Mouse (Mus musculus) small intestine, adult 2 months (tissue): Measurements from ENCODE around the gene Trpv4.

Experiments used
- CTCF ChIP-seq: fragments of 200-500 bp; IDR thresholded peaks from 2 replicates; pipeline ENCODE4 v1.5.1; 2012; ENCODE audit warnings: low read depth, mild to moderate bottlenecking, control low read depth, inconsistent platforms, low read length, moderate library complexity, mixed read lengths; ENCODE audit not compliant: insufficient replicate concordance, insufficient read length; ENCODE audit errors: extremely low read depth
- POLR2A ChIP-seq: fragments of 200-500 bp; IDR thresholded peaks from 2 replicates; pipeline ENCODE4 v1.6.1; 2012; ENCODE audit warnings: low read depth, mild to moderate bottlenecking, control low read depth, inconsistent platforms, low read length, moderate library complexity

DNA sequence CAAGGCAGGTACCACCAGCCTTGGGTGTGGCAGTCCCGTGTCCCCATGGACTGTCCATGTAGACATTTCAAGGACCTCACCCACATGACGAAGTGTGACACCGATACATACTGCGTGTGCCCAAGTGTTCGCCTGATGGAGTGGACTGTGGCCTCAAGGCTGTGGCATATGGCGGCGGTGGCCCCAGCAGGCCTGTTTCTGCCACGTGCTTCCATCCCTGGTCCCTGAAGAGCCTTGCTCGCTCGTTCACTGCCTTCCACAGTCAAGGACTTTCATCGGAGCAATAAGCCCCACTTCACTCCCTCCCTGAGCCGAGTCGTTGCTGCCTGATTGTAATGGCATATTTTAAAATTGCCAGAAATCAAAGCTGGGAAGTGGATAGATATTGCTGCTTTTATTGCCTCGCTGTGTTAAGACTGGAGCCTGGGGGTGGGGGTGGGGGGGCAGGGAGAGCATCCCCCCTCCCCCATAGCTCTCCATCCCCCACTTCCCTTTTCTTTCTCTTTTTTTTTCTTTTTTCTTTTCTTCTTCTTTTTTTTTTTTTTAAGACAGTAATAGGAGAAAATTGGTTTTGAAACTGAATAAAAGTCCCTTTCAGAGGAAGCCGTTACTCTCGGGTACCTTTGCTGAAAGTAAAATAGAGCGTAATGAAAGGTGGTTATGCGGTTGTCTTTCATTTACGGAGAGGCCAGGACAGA, 65.6 kb downstream of the Trpv4 start:
- TF ChIP-seq CTCF (no peak), POLR2A (no peak)
